Mouse (Mus musculus) forebrain, embryonic 16.5 days (tissue): ENCODE measurements around the gene Ghrh. TPM values are rescaled to one million over a fixed set of nuclear protein-coding genes. Genes with fewer than 3 reads are reported as not detected.

Source experiments
- ATAC-seq: fragments of 200-750 bp; cut with Nextera tagmentation; 2 replicates; pipeline ENCODE4 v1.8.0; 2017; ENCODE audit warnings: mild to moderate bottlenecking, moderate library complexity
- H3K27ac ChIP-seq: fragments of 300-500 bp; sonication (generic); 2 replicates; pipeline ENCODE4 v1.5.1; 2014; ENCODE audit warnings: low read length, control low read depth
- H3K27me3 ChIP-seq: fragments of 300-500 bp; sonication (generic); replicated peaks from 2 replicates; pipeline ENCODE4 v1.6.1; 2014; ENCODE audit warnings: low read length; ENCODE audit not compliant: control insufficient read depth, insufficient read depth
- H3K36me3 ChIP-seq: fragments of 300-500 bp; sonication (generic); 2 replicates; pipeline ENCODE4 v1.6.1; 2014; ENCODE audit not compliant: control insufficient read depth, insufficient read depth
- H3K4me1 ChIP-seq: fragments of 300-500 bp; sonication (generic); replicated peaks from 2 replicates; pipeline ENCODE4 v1.6.1; 2014; ENCODE audit warnings: low read length; ENCODE audit not compliant: control insufficient read depth, insufficient read depth
- H3K4me2 ChIP-seq: fragments of 300-500 bp; sonication (generic); 2 replicates; pipeline ENCODE4 v1.6.1; 2014; ENCODE audit warnings: mild to moderate bottlenecking, low read length, control low read depth
- H3K4me3 ChIP-seq: fragments of 300-500 bp; sonication (generic); replicated peaks from 2 replicates; pipeline ENCODE4 v1.5.1; 2014; ENCODE audit warnings: mild to moderate bottlenecking, low read length, control low read depth
- H3K9ac ChIP-seq: fragments of 300-500 bp; sonication (generic); replicated peaks from 2 replicates; pipeline ENCODE4 v1.6.1; 2014; ENCODE audit warnings: low read depth, low read length, control low read depth
- H3K9me3 ChIP-seq: fragments of 300-500 bp; sonication (generic); 2 replicates; pipeline ENCODE4 v1.6.1; 2016; ENCODE audit warnings: low read length; ENCODE audit not compliant: control insufficient read depth
- WGBS: fragments of 180-500 bp; shearing (Covaris S2); extraction: QIAGEN DNeasy Blood & Tissue Kit; methylation state at CpG from one replicate; pipeline ENCODE4 v1.1.7; 2014; 5-methylcytosine and 5-hydroxymethylcytosine counted together
- polyA plus RNA-seq: library from polyadenylated mRNA; unstranded; fragments of >200 nt; fragmentation: Nextera tagmentation; extraction: Ambion mirVana; gene quantifications from 2 replicates; pipeline ENCODE4 v1.2.1, GENCODE M21; 2015

Gene Ghrh
- polyA plus RNA-seq, 1 experiment from 2014 or later, result 0.80 TPM

GRCm38 (mm10) chr2:157360028-157360427, 12.7 kb upstream of the Ghrh start:
- Histone ChIP-seq H3K9ac (no peak overlapping the region), H3K27ac (no peak overlapping the region), H3K36me3 (no peaks in the 10 kb centered on the region), H3K4me2 (no peak overlapping the region), H3K4me1 (no peaks in the 10 kb centered on the region), H3K4me3 (no peak overlapping the region), H3K27me3 (no peaks in the 10 kb centered on the region), H3K9me3 (peaks cover 3% of the 10 kb centered on the region; the same call in 1 of the 2 replicates)
- WGBS, result 88% methylated on average over 5 of the region's 5 CpGs
- ATAC-seq, result no peak

DNA sequence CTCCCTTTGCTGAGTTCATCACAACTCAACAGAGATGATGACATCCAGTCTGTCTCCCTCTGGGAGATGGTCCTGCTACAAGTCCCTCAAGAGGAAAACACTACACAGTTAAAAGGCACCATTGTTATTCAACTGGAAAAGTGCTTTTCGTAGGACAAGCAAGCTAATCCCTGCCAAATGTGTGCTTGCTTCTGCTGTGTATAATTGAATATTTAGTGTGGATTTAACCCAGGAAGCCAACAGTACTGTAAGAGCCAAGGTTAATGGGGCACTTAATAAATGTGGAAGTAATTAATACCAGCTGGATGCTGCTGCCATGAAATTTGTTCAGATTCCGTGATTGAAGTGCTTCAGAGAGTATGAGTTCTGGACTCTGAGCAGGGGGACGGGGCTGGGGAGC, 6.8 kb upstream of the Ghrh start:
- no peaks in the 10 kb centered on the region for H3K27me3 ChIP-seq
- no peaks in the 10 kb centered on the region for H3K36me3 ChIP-seq
- H3K9me3 ChIP-seq, result peaks cover 4% of the 10 kb centered on the region; the same call in 1 of the 2 replicates
- ATAC-seq, result peak; percentile 32; the same call in 1 of the 2 replicates
- H3K9ac ChIP-seq, result no peak overlapping the region
- H3K4me2 ChIP-seq, result no peak overlapping the region
- whole genome bisulfite sequencing, result 30% methylated on average over 3 of the region's 3 CpGs
- H3K4me3 ChIP-seq, result no peak overlapping the region
- peaks cover 8% of the 10 kb centered on the region for H3K4me1 ChIP-seq
- no peak overlapping the region for H3K27ac ChIP-seq

DNA sequence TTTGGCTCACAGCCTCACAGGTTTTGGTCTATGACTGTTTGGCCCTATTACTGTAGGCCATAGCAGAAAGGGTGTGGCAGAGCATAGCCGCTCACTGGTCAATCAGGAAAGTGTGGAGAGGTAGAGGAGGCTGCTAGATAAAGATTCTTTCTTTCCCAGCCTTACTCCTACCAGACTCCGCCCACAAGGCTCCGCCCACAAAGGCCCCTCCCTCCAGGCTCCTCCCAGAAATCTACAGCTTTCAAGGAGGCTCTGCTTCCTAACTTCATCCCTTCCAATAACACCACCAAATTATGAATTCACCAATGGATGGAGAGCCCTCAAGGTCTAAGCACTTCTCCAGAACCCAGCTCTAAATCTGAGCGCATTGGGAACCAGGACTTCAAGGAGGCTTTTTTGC, 5.9 kb upstream of the Ghrh start:
- ATAC-seq, result no peak
- no peak overlapping the region for H3K4me2 ChIP-seq
- H3K4me1 ChIP-seq, result peaks cover 16% of the 10 kb centered on the region
- H3K4me3 ChIP-seq, result no peak overlapping the region
- H3K36me3 ChIP-seq, result no peaks in the 10 kb centered on the region
- WGBS, result 78% methylated on average over 4 of the region's 4 CpGs
- H3K27ac ChIP-seq, result no peak overlapping the region
- peaks cover 4% of the 10 kb centered on the region; the same call in 1 of the 2 replicates for H3K9me3 ChIP-seq
- H3K27me3 ChIP-seq, result no peaks in the 10 kb centered on the region
- H3K9ac ChIP-seq, result no peak overlapping the region

DNA sequence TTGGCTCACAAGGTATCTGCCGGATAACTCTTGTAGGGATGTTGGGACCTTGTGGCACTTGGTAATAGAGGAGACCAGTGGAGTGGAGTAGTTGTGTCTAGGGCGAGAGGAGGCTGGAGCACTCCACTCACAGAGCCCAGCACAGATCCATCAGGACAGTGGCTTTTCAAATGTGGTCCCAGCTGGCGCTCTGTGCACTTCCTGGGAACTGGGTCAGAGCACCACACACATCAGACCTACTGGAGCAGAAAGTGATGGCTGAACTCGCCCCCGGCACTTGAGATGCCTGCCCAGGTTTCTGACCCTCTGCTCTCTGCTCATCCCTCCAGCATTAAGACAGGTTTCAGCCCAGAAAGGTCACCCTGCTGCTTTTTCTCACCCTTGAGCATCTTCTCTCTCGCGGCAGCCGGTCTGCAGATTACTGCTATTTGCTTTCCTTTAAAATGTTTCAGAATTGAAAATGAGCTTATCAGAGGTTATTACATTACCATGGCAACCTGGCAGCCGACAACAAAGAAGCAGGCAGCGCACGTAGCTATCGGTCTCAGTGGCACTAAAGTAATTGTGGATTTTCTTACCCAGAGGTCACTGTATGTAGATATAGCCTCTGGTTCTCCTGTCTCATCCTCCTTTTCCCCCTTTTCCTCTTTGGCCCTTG, 1.9 kb upstream of the Ghrh start:
- no peak overlapping the region for H3K4me3 ChIP-seq
- H3K9ac ChIP-seq, result peak overlapping the region; percentile 42
- WGBS, result 31% methylated on average over 12 of the region's 12 CpGs
- H3K27me3 ChIP-seq, result no peaks in the 10 kb centered on the region
- peak overlapping the region; percentile 37 for H3K4me2 ChIP-seq
- peak; percentile 30; the same call in 1 of the 2 replicates for ATAC-seq
- H3K36me3 ChIP-seq, result no peaks in the 10 kb centered on the region
- no peaks in the 10 kb centered on the region for H3K9me3 ChIP-seq
- H3K27ac ChIP-seq, result peak overlapping the region; percentile 87
- H3K4me1 ChIP-seq, result peaks cover 26% of the 10 kb centered on the region

GRCm38 (mm10) chr2:157343337-157343736, 4.0 kb downstream of the Ghrh start:
- Histone ChIP-seq H3K9ac (0 out of 2 replicates have a peak overlapping the region, but pooled peaks have one; percentile 10), H3K36me3 (no peaks in the 10 kb centered on the region), H3K27me3 (no peaks in the 10 kb centered on the region), H3K9me3 (no peaks in the 10 kb centered on the region), H3K4me3 (no peak overlapping the region), H3K4me1 (peaks cover 60% of the 10 kb centered on the region), H3K4me2 (no peak overlapping the region), H3K27ac (peak overlapping the region; percentile 92)
- no peak for ATAC-seq
- WGBS, result 63% methylated on average over 6 of the region's 6 CpGs

- peak overlapping the region; percentile 64 for H3K9ac ChIP-seq
- WGBS, result 32% methylated on average over 5 of the region's 5 CpGs
- H3K9me3 ChIP-seq, result no peaks in the 10 kb centered on the region
- no peak overlapping the region for H3K4me3 ChIP-seq
- no peak for ATAC-seq
- H3K27ac ChIP-seq, result peak overlapping the region; percentile 92
- H3K36me3 ChIP-seq, result no peaks in the 10 kb centered on the region
- H3K27me3 ChIP-seq, result no peaks in the 10 kb centered on the region
- H3K4me1 ChIP-seq, result peaks cover 52% of the 10 kb centered on the region
- H3K4me2 ChIP-seq, result no peak overlapping the region
These were observed 4.9 kb downstream of the Ghrh start for GRCm38 (mm10) chr2:157342328-157342926.

DNA sequence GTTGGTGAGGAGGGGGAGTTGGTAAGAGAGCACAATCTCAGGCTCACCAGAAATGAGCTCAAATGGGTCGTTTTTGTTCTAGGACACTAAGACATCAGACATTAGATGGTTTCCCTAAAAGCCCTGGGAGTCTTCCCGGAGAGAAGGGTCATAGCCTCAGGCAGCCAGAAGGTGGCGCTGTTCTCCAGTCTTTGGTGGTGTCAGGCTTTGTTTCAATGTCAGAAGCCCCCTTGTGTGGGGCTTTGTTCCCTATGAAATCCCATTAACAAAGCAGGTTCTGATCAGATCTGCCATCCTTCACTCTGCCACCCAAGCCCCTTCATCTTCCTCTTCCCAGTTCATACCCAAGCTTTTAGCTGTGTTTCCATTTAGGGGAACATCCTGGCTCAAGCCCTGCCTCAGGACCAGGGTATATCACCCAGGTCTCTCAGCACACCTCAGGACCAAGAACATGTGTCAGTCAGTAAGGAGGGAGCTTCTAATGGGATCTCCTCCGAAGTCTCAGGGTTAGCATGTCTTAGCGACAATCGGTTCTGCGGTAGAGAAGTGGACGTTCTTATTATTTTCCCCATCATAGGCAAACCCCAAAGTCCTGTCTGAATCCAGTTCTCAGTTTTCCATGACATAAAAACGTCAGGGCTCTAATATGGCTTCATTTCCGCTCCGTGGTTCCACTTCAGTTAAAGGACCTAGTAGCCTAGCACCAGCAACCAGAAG, 5.6 kb downstream of the Ghrh start:
- no peaks in the 10 kb centered on the region for H3K36me3 ChIP-seq
- WGBS, result 29% methylated on average over 11 of the region's 11 CpGs
- H3K4me2 ChIP-seq, result no peak overlapping the region
- no peak overlapping the region for H3K4me3 ChIP-seq
- H3K9me3 ChIP-seq, result no peaks in the 10 kb centered on the region
- H3K27me3 ChIP-seq, result no peaks in the 10 kb centered on the region
- ATAC-seq, result peak; percentile 62
- peak overlapping the region; percentile 64 for H3K9ac ChIP-seq
- peak overlapping the region; percentile 92 for H3K27ac ChIP-seq
- peaks cover 49% of the 10 kb centered on the region for H3K4me1 ChIP-seq

GRCm38 (mm10) chr2:157340221-157340741, 7.0 kb downstream of the Ghrh start:
- 10% methylated on average over 7 of the region's 7 CpGs for WGBS
- Histone ChIP-seq H3K4me1 (peaks cover 49% of the 10 kb centered on the region), H3K27ac (peak overlapping the region; percentile 91), H3K36me3 (no peaks in the 10 kb centered on the region), H3K4me2 (no peak overlapping the region), H3K4me3 (no peak overlapping the region), H3K9ac (peak overlapping the region; percentile 33), H3K27me3 (no peaks in the 10 kb centered on the region), H3K9me3 (no peaks in the 10 kb centered on the region)
- ATAC-seq, result peak; percentile 85

- no peaks in the 10 kb centered on the region for H3K9me3 ChIP-seq
- no peak overlapping the region for H3K4me3 ChIP-seq
- WGBS, result 26% methylated on average over 7 of the region's 7 CpGs
- peak overlapping the region; percentile 33 for H3K9ac ChIP-seq
- no peak for ATAC-seq
- no peaks in the 10 kb centered on the region for H3K36me3 ChIP-seq
- peak overlapping the region; percentile 91 for H3K27ac ChIP-seq
- H3K27me3 ChIP-seq, result no peaks in the 10 kb centered on the region
- H3K4me1 ChIP-seq, result peaks cover 49% of the 10 kb centered on the region
- H3K4me2 ChIP-seq, result no peak overlapping the region
These were observed 7.8 kb downstream of the Ghrh start for GRCm38 (mm10) chr2:157339532-157339931.
